Mouse (Mus musculus): ENCODE measurements at regions not wholly inside any gene's neighbourhood (a gene's known extent, or its start where the extent isn't known, plus 50 kb on each side); places are given as distances from the start of the nearest gene placed in this dataset.

GRCm38 (mm10) chr5:49783728-49784127 is 259.0 kb upstream of the Kcnip4 start:
- TF ChIP-seq CTCF (IDR thresholded peaks at IDR 0.05; ENCODE audit: control insufficient read depth, insufficient read depth, insufficient replicate concordance, low read depth, low read length): no peak
- TF ChIP-seq POLR2A (IDR thresholded peaks at IDR 0.05; ENCODE audit: control insufficient read depth, low read depth, low read length): no peak

Measured in testis, adult 2 months (tissue).